Comparison of ENCODE assay signal across 23 mouse cellular contexts in the genomic region with DNA sequence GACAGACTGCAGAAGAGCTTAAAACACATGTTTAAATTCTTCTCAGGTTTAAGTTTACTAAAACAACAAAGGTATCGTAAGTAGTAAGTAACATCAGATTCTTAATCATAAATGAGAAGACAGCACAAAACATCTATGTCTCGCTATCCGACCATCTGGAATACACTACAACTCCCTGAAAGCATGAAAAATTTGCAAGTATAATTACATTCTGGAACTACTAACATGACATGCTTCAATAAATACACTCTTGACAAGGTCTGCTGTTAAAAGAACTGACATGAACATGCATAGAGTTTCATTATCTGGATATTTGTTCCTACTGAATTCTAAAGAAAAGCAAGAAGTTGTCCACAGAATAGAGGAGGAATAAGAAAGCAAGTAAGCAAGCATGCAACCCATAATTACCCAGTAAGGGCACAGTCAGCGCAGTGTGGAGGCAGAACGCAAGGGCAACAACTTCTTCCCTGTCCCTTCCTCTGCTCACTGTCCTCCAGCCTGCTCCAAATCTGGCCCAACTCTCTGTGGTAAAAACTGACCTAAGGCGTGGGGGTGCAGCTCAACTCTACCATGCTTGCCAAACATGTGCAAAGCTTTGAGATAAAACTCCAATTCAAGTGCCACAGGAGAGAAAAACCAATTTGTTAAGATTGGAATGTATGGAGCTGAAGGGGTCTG.
A peak's percentile ranks its signal among the peaks of the same experiment; 100 is the strongest.
DNase-seq lines count a peak whose midpoint lies in the region; ATAC-seq and TF ChIP-seq lines count a peak whose summit lies in the region.
"Had no signal": no experiment of that assay in that cellular context is flagged by ENCODE, and none has a peak within 500 bp of the region (broad histone marks: within the 10 kb centered on the region; RNA-seq: fewer than 3 reads in every experiment).

No protein-coding gene starts in this region.

- H3K4me2 ChIP-seq in liver, embryonic 12.5 days = no peak overlapping the region
- no peak overlapping the region for H3K4me2 ChIP-seq in forebrain, embryonic 12.5 days
- no peak overlapping the region for H3K4me2 ChIP-seq in forebrain, embryonic 16.5 days (ENCODE audit: low read length)
- H3K4me2 ChIP-seq: heart, embryonic 11.5 days; heart, embryonic 15.5 days; hindbrain, embryonic 14.5 days; intestine, embryonic 15.5 days had no signal

- H3K9ac ChIP-seq in liver, adult 2 months (ENCODE audit: low read depth, low read length) = no peak overlapping the region
- no peak overlapping the region for H3K9ac ChIP-seq in liver, embryonic 12.5 days
- H3K9ac ChIP-seq in forebrain, embryonic 12.5 days = no peak overlapping the region
- no peak overlapping the region for H3K9ac ChIP-seq in forebrain, embryonic 16.5 days (replicated peaks; ENCODE audit: low read depth, low read length)
- H3K9ac ChIP-seq: heart, embryonic 15.5 days; hindbrain, embryonic 14.5 days; intestine, embryonic 15.5 days had no signal

- H3K27me3 ChIP-seq in liver, adult 2 months (ENCODE audit: control insufficient read depth, insufficient read depth, low read length) = no peaks in the 10 kb centered on the region
- no peaks in the 10 kb centered on the region for H3K27me3 ChIP-seq in liver, embryonic 12.5 days (replicated peaks)
- no peaks in the 10 kb centered on the region for H3K27me3 ChIP-seq in forebrain, embryonic 12.5 days
- H3K27me3 ChIP-seq in forebrain, embryonic 16.5 days (replicated peaks; ENCODE audit: control insufficient read depth, insufficient read depth, low read length) = no peaks in the 10 kb centered on the region
- H3K27me3 ChIP-seq: heart, embryonic 15.5 days; intestine, embryonic 15.5 days had no signal

- no peak for TF ChIP-seq CTCF in liver, adult 2 months (IDR thresholded peaks at IDR 0.05; ENCODE audit: low read depth, low read length)

- H3K79me2 ChIP-seq in liver, adult 2 months (ENCODE audit: control insufficient read depth, insufficient read depth, low read length) = peaks cover 7% of the 10 kb centered on the region; the same call in 1 of the 2 replicates

- no peak for DNase-seq in frontal cortex, postnatal 25 days (ENCODE audit: low spot score in 2 of 2)
- peak; percentile 27 for DNase-seq in liver, adult 2 months (ENCODE audit: extremely low read depth, low read depth, low spot score)
- DNase-seq in right cerebral cortex, postnatal 14 days = no peak
- DNase-seq: adrenal gland, postnatal 14 days; B cell, adult 2 months; cerebellum, adult 18-20 months; cerebellum, adult 9-11 months; cerebellum, postnatal 36 days; gastrocnemius, postnatal 10 days; heart, adult 2 months had no signal

- no peak overlapping the region for H3K4me3 ChIP-seq in liver, adult 2 months (ENCODE audit: insufficient read depth, low read depth, low read length)
- H3K4me3 ChIP-seq in liver, embryonic 12.5 days = no peak overlapping the region
- H3K4me3 ChIP-seq in forebrain, embryonic 12.5 days (replicated peaks) = no peak overlapping the region
- no peak overlapping the region for H3K4me3 ChIP-seq in forebrain, embryonic 16.5 days (replicated peaks; ENCODE audit: low read length)
- H3K4me3 ChIP-seq: embryonic facial prominence, embryonic 10.5 days; heart, adult 2 months; heart, embryonic 15.5 days; hindbrain, embryonic 10.5 days; intestine, embryonic 15.5 days had no signal

- 87% methylated on average over 6 of the region's 6 CpGs for WGBS in liver, adult 2 months
- 82% methylated on average over 6 of the region's 6 CpGs for WGBS in liver, embryonic 12.5 days (ENCODE audit: insufficient replicate concordance)
- 38% methylated on average over 6 of the region's 6 CpGs for WGBS in forebrain, embryonic 12.5 days
- WGBS in forebrain, embryonic 16.5 days = 19% methylated on average over 6 of the region's 6 CpGs

- 0 out of 2 replicates have a peak, but pooled peaks have one; percentile 31 for ATAC-seq in frontal cortex, adult (ENCODE audit: low TSS enrichment)
- no peak for ATAC-seq in liver, embryonic 12.5 days
- ATAC-seq in forebrain, embryonic 12.5 days (ENCODE audit: low FRiP score) = peak; percentile 58; the same call in 1 of the 2 replicates
- peak; percentile 70 for ATAC-seq in forebrain, embryonic 16.5 days
- no peak for ATAC-seq in megakaryocyte-erythroid progenitor cell, adult 5-6 weeks (replicated peaks; ENCODE audit: low FRiP score, low TSS enrichment, poor library complexity, severe bottlenecking)
- ATAC-seq: CD4-positive, CD25-positive, alpha-beta regulatory T cell, adult 4 months; intestine, embryonic 15.5 days had no signal

- H3K9me3 ChIP-seq in liver, embryonic 12.5 days (replicated peaks) = no peaks in the 10 kb centered on the region
- no peaks in the 10 kb centered on the region for H3K9me3 ChIP-seq in forebrain, embryonic 12.5 days
- no peaks in the 10 kb centered on the region for H3K9me3 ChIP-seq in forebrain, embryonic 16.5 days (ENCODE audit: control insufficient read depth, low read length)
- H3K9me3 ChIP-seq: embryonic facial prominence, embryonic 10.5 days; G1E; heart, embryonic 15.5 days; hindbrain, embryonic 10.5 days; intestine, embryonic 15.5 days had no signal

- no peaks in the 10 kb centered on the region for H3K36me3 ChIP-seq in liver, adult 2 months (ENCODE audit: control insufficient read depth, insufficient read depth, low read length)
- H3K36me3 ChIP-seq in liver, embryonic 12.5 days = no peaks in the 10 kb centered on the region
- no peaks in the 10 kb centered on the region for H3K36me3 ChIP-seq in forebrain, embryonic 12.5 days (replicated peaks)
- H3K36me3 ChIP-seq in forebrain, embryonic 16.5 days (ENCODE audit: control insufficient read depth, insufficient read depth) = no peaks in the 10 kb centered on the region
- H3K36me3 ChIP-seq: embryonic facial prominence, embryonic 10.5 days; G1E; heart, embryonic 15.5 days; hindbrain, embryonic 10.5 days; intestine, embryonic 15.5 days had no signal

- H3K4me1 ChIP-seq in liver, adult 2 months (ENCODE audit: control insufficient read depth, insufficient read depth, low read length) = no peaks in the 10 kb centered on the region; the same call in 1 of the 2 replicates
- H3K4me1 ChIP-seq in liver, embryonic 12.5 days = no peaks in the 10 kb centered on the region
- H3K4me1 ChIP-seq in forebrain, embryonic 12.5 days = peaks cover 17% of the 10 kb centered on the region
- H3K4me1 ChIP-seq in forebrain, embryonic 16.5 days (replicated peaks; ENCODE audit: control insufficient read depth, insufficient read depth, low read length) = peaks cover 23% of the 10 kb centered on the region
- H3K4me1 ChIP-seq: intestine, embryonic 15.5 days had no signal

- H3K27ac ChIP-seq in liver, adult 2 months (replicated peaks; ENCODE audit: insufficient read depth, low read depth, low read length) = no peak overlapping the region
- no peak overlapping the region for H3K27ac ChIP-seq in liver, embryonic 12.5 days
- peak overlapping the region; percentile 69 for H3K27ac ChIP-seq in forebrain, embryonic 12.5 days
- H3K27ac ChIP-seq in forebrain, embryonic 16.5 days (ENCODE audit: low read length) = peak overlapping the region; percentile 63
- H3K27ac ChIP-seq: embryonic facial prominence, embryonic 10.5 days; heart, adult 2 months; heart, embryonic 15.5 days; hindbrain, embryonic 10.5 days; hindbrain, embryonic 14.5 days; intestine, embryonic 15.5 days had no signal

- no peak for TF ChIP-seq POLR2A in liver, adult 2 months (IDR thresholded peaks at IDR 0.05; ENCODE audit: extremely low read depth, insufficient read depth, low read length)

Comparison
In these comparisons a context has a peak if more than half of its experiments do, and no peak if none do; other contexts are left out.
1. ATAC-seq: peak in frontal cortex, adult (single experiment), forebrain, embryonic 12.5 days (single experiment) and forebrain, embryonic 16.5 days (single experiment); none in liver, embryonic 12.5 days (single experiment) and megakaryocyte-erythroid progenitor cell, adult 5-6 weeks (single experiment).
2. H3K27ac ChIP-seq: peak in forebrain, embryonic 12.5 days (single experiment) and forebrain, embryonic 16.5 days (single experiment); none in liver, adult 2 months (single experiment) and liver, embryonic 12.5 days (single experiment).